Mouse (Mus musculus): ENCODE measurements around the gene Arhgap15. TPM values are rescaled to one million over a fixed set of nuclear protein-coding genes. Genes with fewer than 3 reads are reported as not detected.

Arhgap15 gene
- polyA plus RNA-seq, 1 experiment from 2014 or later: 7.4 TPM

DNA sequence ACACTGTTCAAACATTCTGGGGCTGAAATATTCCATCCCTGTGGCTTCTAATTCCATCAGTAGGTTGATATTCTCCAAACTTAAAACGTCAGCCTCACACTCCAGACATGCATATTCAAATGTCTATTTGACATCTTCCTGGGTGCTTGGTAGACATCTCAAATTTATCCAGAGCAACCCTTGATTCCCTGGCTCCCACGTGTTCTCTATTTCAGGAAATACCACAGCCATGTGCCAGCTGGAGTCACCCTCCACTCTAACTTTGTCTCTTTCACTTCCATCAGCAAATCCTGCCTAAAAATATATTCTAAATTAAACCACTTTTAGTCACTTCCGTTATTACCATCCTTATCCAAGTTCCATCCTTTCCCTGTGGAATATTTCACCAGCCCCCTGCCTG lies 382.6 kb downstream of the Arhgap15 start:
- Histone ChIP-seq H3K36me3 (ENCODE audit: control insufficient read depth, insufficient read depth, low read length) (no peaks in the 10 kb centered on the region), H3K9me3 (ENCODE audit: control insufficient read depth, low read length) (no peaks in the 10 kb centered on the region), H3K4me1 (replicated peaks; ENCODE audit: control insufficient read depth, insufficient read depth, low read length) (no peaks in the 10 kb centered on the region), H3K27ac (ENCODE audit: low read depth, low read length) (no peak overlapping the region), H3K27me3 (replicated peaks; ENCODE audit: control insufficient read depth, insufficient read depth, low read length) (no peaks in the 10 kb centered on the region), H3K9ac (ENCODE audit: low read depth, low read length) (no peak overlapping the region), H3K4me2 (no peak overlapping the region), H3K4me3 (ENCODE audit: low read depth, low read length) (no peak overlapping the region)
- 79% methylated on average over 3 of the region's 3 CpGs for WGBS
- no peak for DNase-seq (ENCODE audit: low spot score)
- no peak for ATAC-seq (replicated peaks; ENCODE audit: low FRiP score)

DNA sequence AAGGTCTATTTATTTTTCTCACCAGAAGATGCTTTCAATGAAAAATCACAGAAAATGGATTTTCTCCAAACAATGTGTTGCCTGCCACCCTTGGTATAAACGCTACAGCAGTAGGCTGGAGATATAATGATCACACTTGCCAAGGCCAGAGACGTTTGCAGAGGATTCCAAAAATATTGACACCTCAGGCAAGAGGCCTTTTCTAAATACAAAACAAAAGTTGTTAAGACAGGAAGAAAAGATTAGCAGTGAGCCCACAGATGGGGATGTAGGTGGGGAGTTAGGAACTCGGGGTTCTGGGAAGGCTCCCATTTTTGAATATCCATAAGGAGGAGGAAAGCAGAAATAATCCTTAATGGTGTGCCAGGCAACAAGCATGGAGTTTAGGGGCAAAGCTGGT lies 386.2 kb downstream of the Arhgap15 start:
- DNase-seq (ENCODE audit: low spot score) (no peak), ATAC-seq (replicated peaks; ENCODE audit: low FRiP score) (no peak)
- Histone ChIP-seq H3K4me2 (no peak overlapping the region), H3K27me3 (replicated peaks; ENCODE audit: control insufficient read depth, insufficient read depth, low read length) (no peaks in the 10 kb centered on the region), H3K4me1 (replicated peaks; ENCODE audit: control insufficient read depth, insufficient read depth, low read length) (no peaks in the 10 kb centered on the region), H3K36me3 (ENCODE audit: control insufficient read depth, insufficient read depth, low read length) (no peaks in the 10 kb centered on the region), H3K4me3 (ENCODE audit: low read depth, low read length) (no peak overlapping the region), H3K9me3 (ENCODE audit: control insufficient read depth, low read length) (no peaks in the 10 kb centered on the region), H3K9ac (ENCODE audit: low read depth, low read length) (no peak overlapping the region), H3K27ac (ENCODE audit: low read depth, low read length) (no peak overlapping the region)
- WGBS: 66% methylated on average over 3 of the region's 3 CpGs

DNA sequence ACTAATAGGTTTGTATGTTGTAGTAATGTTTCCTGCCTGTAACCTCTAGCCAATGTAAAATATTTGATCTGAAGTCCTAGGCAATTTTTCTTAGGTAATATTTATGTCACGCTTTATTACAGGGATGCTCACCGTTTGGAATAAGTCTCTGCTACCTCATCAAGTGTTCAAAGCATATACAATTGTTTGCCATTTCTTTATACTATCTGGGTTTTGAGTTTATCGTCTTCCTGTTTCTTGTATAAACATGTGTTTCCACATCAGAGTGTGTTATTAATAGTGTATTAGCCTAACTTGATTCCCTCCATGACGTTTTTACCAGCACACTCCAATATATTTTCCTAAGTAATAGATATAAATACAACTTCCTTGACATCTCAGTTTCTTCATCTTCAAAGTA lies 391.8 kb downstream of the Arhgap15 start:
- DNase-seq (ENCODE audit: low spot score) (no peak), ATAC-seq (replicated peaks; ENCODE audit: low FRiP score) (no peak)
- 82% methylated on average over 4 of the region's 4 CpGs for WGBS

GRCm38 (mm10) chr2:44142152-44142551 lies 393.5 kb downstream of the Arhgap15 start:
- ATAC-seq (replicated peaks; ENCODE audit: low FRiP score) (no peak), DNase-seq (ENCODE audit: low spot score) (no peak)
- H3K9me3 ChIP-seq (ENCODE audit: control insufficient read depth, low read length): no peaks in the 10 kb centered on the region
- H3K4me1 ChIP-seq (replicated peaks; ENCODE audit: control insufficient read depth, insufficient read depth, low read length): no peaks in the 10 kb centered on the region
- no peak overlapping the region for H3K4me2 ChIP-seq
- H3K27me3 ChIP-seq (replicated peaks; ENCODE audit: control insufficient read depth, insufficient read depth, low read length): no peaks in the 10 kb centered on the region
- H3K9ac ChIP-seq (ENCODE audit: low read depth, low read length): no peak overlapping the region
- no peaks in the 10 kb centered on the region for H3K36me3 ChIP-seq (ENCODE audit: control insufficient read depth, insufficient read depth, low read length)
- H3K4me3 ChIP-seq (ENCODE audit: low read depth, low read length): no peak overlapping the region
- WGBS: 85% methylated on average over 9 of the region's 9 CpGs
- no peak overlapping the region for H3K27ac ChIP-seq (ENCODE audit: low read depth, low read length)

More for the DNA sequence above, 391.8 kb downstream of the Arhgap15 start:
- Histone ChIP-seq H3K36me3 (ENCODE audit: control insufficient read depth, insufficient read depth, low read length) (no peaks in the 10 kb centered on the region), H3K9me3 (ENCODE audit: control insufficient read depth, low read length) (no peaks in the 10 kb centered on the region), H3K27ac (ENCODE audit: low read depth, low read length) (no peak overlapping the region), H3K9ac (ENCODE audit: low read depth, low read length) (no peak overlapping the region), H3K27me3 (replicated peaks; ENCODE audit: control insufficient read depth, insufficient read depth, low read length) (no peaks in the 10 kb centered on the region), H3K4me1 (replicated peaks; ENCODE audit: control insufficient read depth, insufficient read depth, low read length) (no peaks in the 10 kb centered on the region), H3K4me3 (ENCODE audit: low read depth, low read length) (no peak overlapping the region), H3K4me2 (no peak overlapping the region)

GRCm38 (mm10) chr2:44142611-44143010 lies 394.0 kb downstream of the Arhgap15 start:
- H3K4me2 ChIP-seq: no peak overlapping the region
- H3K4me1 ChIP-seq (replicated peaks; ENCODE audit: control insufficient read depth, insufficient read depth, low read length): no peaks in the 10 kb centered on the region
- H3K9ac ChIP-seq (ENCODE audit: low read depth, low read length): no peak overlapping the region
- no peaks in the 10 kb centered on the region for H3K27me3 ChIP-seq (replicated peaks; ENCODE audit: control insufficient read depth, insufficient read depth, low read length)
- H3K27ac ChIP-seq (ENCODE audit: low read depth, low read length): no peak overlapping the region
- 90% methylated on average over 5 of the region's 5 CpGs for WGBS
- H3K4me3 ChIP-seq (ENCODE audit: low read depth, low read length): no peak overlapping the region
- no peaks in the 10 kb centered on the region for H3K9me3 ChIP-seq (ENCODE audit: control insufficient read depth, low read length)
- ATAC-seq (replicated peaks; ENCODE audit: low FRiP score): no peak
- no peak for DNase-seq (ENCODE audit: low spot score)
- H3K36me3 ChIP-seq (ENCODE audit: control insufficient read depth, insufficient read depth, low read length): no peaks in the 10 kb centered on the region

DNA sequence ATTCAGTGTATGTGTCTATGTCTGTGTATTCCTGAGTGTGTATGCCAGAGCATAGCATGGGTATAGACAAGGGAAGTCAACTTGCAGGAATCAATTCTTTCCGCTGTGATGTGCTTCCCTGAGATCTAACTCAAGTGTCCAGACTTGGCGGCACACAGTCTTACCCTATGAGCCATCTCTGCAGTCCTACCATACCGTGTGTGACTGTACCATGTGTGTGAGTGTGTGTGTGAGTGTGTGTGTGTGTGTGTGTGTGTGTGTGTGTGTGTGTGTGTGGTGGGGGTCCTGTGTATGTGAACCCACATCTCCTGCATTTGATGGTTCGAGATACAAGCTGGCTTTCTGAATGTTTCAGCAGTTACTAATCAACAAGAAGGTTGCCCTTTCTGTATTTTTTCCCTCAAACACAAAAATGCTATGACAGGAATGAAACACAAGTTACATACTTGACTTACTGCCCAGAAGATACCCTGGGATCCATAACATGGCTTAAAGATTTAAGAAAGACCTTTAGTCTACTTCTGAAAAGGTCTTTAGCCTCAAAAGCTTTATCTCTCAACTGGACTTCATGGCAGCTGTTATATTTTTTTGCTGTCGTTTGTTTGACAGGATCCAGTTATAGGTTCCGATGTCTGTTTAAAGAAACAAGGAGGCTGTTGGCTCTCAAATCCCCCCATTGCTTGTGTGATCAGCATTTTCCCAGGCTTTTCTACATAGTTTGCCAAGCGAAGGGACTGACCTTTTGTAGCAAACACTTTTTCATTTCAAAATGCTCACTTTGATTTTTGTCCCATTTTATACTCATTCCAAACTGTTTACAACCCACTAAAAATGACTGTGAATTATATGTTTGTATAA lies 397.7 kb downstream of the Arhgap15 start:
- Histone ChIP-seq H3K9ac (ENCODE audit: low read depth, low read length) (no peak overlapping the region), H3K27ac (ENCODE audit: low read depth, low read length) (no peak overlapping the region), H3K36me3 (ENCODE audit: control insufficient read depth, insufficient read depth, low read length) (no peaks in the 10 kb centered on the region), H3K27me3 (replicated peaks; ENCODE audit: control insufficient read depth, insufficient read depth, low read length) (no peaks in the 10 kb centered on the region), H3K4me1 (replicated peaks; ENCODE audit: control insufficient read depth, insufficient read depth, low read length) (no peaks in the 10 kb centered on the region), H3K9me3 (ENCODE audit: control insufficient read depth, low read length) (no peaks in the 10 kb centered on the region), H3K4me2 (no peak overlapping the region), H3K4me3 (ENCODE audit: low read depth, low read length) (no peak overlapping the region)
- 79% methylated on average over 7 of the region's 7 CpGs for WGBS
- DNase-seq (ENCODE audit: low spot score): no peak
- ATAC-seq (replicated peaks; ENCODE audit: low FRiP score): no peak

DNA sequence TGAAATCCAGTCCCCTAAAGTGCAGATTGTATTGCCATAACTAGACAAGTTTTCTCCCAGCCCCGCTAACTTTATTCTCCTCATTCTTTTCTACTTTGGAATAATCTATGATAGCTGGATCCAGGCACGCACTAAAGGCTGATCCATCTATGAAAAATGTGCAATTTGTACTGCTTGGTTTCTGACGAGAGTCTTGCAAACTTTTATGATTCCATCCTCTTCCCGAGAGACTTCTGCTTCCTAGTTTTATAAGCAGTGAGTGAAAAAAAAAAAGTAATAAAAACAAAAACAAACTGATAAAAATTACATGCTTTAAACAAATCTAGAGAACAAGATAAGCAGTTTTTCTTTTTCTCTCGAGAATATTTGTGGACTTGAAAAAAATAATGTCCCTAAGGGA lies 398.9 kb downstream of the Arhgap15 start:
- no peak overlapping the region for H3K4me2 ChIP-seq
- H3K36me3 ChIP-seq (ENCODE audit: control insufficient read depth, insufficient read depth, low read length): no peaks in the 10 kb centered on the region
- ATAC-seq (replicated peaks; ENCODE audit: low FRiP score) (no peak), DNase-seq (ENCODE audit: low spot score) (no peak)
- H3K27me3 ChIP-seq (replicated peaks; ENCODE audit: control insufficient read depth, insufficient read depth, low read length): no peaks in the 10 kb centered on the region
- H3K27ac ChIP-seq (ENCODE audit: low read depth, low read length): no peak overlapping the region
- H3K4me3 ChIP-seq (ENCODE audit: low read depth, low read length): no peak overlapping the region
- H3K9me3 ChIP-seq (ENCODE audit: control insufficient read depth, low read length): no peaks in the 10 kb centered on the region
- H3K4me1 ChIP-seq (replicated peaks; ENCODE audit: control insufficient read depth, insufficient read depth, low read length): no peaks in the 10 kb centered on the region
- H3K9ac ChIP-seq (ENCODE audit: low read depth, low read length): no peak overlapping the region
- WGBS: 69% methylated on average over 5 of the region's 5 CpGs

DNA sequence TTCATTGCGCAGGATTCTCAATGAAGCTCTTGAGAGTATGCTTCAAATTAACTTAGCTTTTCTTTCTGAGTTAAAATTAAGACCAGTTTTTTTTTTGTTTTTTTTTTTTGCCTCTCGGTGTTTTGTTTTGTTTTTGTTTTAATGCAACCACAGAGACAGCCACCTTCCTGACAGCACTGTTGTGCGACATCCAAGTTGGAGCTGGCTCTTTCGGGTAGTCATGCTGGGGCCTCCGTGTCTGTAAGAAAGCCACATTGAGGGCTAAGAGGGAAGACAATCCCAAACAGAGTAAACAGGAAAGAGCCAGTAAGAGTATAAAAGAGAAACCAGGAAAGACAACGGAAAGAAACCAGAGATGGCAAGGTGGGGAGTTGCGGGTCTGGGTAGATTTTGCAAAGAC lies 399.3 kb downstream of the Arhgap15 start:
- H3K9ac ChIP-seq (ENCODE audit: low read depth, low read length): no peak overlapping the region
- no peak overlapping the region for H3K4me3 ChIP-seq (ENCODE audit: low read depth, low read length)
- DNase-seq (ENCODE audit: low spot score) (no peak), ATAC-seq (replicated peaks; ENCODE audit: low FRiP score) (no peak)
- 60% methylated on average over 7 of the region's 7 CpGs for WGBS
- no peaks in the 10 kb centered on the region for H3K9me3 ChIP-seq (ENCODE audit: control insufficient read depth, low read length)
- no peaks in the 10 kb centered on the region for H3K4me1 ChIP-seq (replicated peaks; ENCODE audit: control insufficient read depth, insufficient read depth, low read length)
- no peak overlapping the region for H3K27ac ChIP-seq (ENCODE audit: low read depth, low read length)
- H3K27me3 ChIP-seq (replicated peaks; ENCODE audit: control insufficient read depth, insufficient read depth, low read length): no peaks in the 10 kb centered on the region
- no peak overlapping the region for H3K4me2 ChIP-seq
- H3K36me3 ChIP-seq (ENCODE audit: control insufficient read depth, insufficient read depth, low read length): no peaks in the 10 kb centered on the region

GRCm38 (mm10) chr2:44148550-44149100 lies 400.0 kb downstream of the Arhgap15 start:
- no peak for ATAC-seq (replicated peaks; ENCODE audit: low FRiP score)
- 69% methylated on average over 7 of the region's 7 CpGs for WGBS
- Histone ChIP-seq H3K4me3 (ENCODE audit: low read depth, low read length) (no peak overlapping the region), H3K4me1 (replicated peaks; ENCODE audit: control insufficient read depth, insufficient read depth, low read length) (no peaks in the 10 kb centered on the region), H3K9ac (ENCODE audit: low read depth, low read length) (no peak overlapping the region), H3K9me3 (ENCODE audit: control insufficient read depth, low read length) (no peaks in the 10 kb centered on the region), H3K36me3 (ENCODE audit: control insufficient read depth, insufficient read depth, low read length) (no peaks in the 10 kb centered on the region), H3K27me3 (replicated peaks; ENCODE audit: control insufficient read depth, insufficient read depth, low read length) (no peaks in the 10 kb centered on the region), H3K4me2 (no peak overlapping the region), H3K27ac (ENCODE audit: low read depth, low read length) (no peak overlapping the region)
- no peak for DNase-seq (ENCODE audit: low spot score)
